Mouse (Mus musculus) thymus, postnatal 25 days (tissue): Measurements from ENCODE around the gene Krtap19-2.

Experiments
- DNase-seq: peaks from one replicate; pipeline ENCODE4 v3.0.0; 2022

Krtap19-2 gene

DNA sequence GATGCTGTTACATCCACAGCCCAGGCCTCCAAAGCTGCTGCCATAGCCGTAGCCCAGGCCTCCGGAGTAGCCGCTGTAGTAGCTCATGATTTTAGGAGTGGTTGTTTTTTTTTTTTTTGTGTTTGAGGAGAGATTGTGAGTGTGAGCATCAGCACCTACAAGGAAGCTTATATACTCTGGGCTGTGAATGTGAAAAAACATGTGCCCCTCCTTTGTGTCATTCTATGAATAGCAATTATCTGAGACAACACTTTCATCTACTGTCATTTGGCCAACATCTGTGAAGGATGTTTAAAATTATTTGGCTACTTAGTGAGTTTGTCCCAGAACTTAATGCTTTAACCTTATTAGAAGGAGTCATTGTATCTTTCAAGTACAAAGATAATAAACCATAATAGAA, at the start of gene Krtap19-2:
Krtap19-2 (minus strand) TSS at position 101 of the 400 bp plus-strand sequence.
- DNase-seq, result no peak

DNA sequence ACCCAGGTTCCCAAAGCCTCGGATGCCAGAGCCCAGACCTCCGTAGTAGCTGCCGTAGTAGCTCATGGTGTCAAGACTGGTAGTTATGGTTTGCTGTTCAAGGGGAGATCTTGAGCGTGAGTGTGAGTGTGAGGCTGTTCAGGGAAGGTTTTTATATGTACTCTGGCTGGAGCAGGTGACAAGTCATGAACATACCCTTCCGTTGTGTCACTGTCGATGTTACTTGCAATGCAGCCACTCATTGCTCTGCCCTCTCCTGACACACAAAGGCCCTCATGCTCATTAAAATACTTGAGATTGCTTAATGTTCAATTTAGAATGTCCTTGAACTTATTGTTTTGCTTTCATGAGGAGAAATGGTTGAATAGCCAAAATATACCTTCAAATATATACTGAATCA, 22.3 kb upstream of the Krtap19-2 start, which contains the start of gene Krtap19-5:
Krtap19-5 (minus strand) TSS at position 101 of the 400 bp plus-strand sequence.
- no peak for DNase-seq

DNA sequence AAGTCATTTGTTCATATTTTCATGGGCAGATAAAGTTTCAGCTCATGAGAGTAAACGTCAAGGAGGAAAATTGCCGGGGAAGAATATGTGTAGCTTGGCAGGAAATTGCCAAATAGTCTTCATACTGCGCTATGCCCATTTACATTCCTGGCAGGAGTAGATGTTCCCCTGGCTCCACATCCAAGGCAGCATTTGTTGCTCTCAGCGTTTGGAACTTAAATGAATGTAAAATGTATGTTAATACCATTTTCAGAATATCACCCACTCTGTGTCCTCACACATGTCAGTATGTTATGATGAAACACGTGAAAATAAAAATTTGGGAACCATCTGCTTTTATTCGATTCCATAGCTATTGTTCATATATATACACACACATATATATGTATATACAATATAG, 12.8 kb upstream of the Krtap19-2 start:
- DNase-seq, result no peak

DNA sequence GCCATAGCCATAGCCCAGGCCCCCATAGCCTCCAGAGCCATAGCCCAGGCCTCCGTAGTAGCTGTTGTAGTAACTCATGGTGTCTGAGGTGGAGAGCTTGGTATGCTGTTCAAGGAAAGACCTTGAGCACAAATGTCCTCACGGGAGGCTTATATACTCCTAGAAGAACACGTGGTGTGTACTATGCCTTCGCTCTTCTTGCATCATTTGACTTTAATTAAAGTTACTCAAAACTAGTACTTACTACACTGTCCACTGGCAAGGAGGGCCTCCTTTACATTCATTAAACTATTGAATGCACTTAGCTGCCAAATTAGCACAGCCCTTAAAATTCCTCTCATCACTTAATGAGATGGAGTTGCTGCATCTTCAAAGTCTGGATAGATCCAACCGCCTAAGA, 10.9 kb upstream of the Krtap19-2 start, which contains the start of gene Krtap19-4:
Krtap19-4 (minus strand) TSS at position 101 of the 400 bp plus-strand sequence.
- no peak for DNase-seq

DNA sequence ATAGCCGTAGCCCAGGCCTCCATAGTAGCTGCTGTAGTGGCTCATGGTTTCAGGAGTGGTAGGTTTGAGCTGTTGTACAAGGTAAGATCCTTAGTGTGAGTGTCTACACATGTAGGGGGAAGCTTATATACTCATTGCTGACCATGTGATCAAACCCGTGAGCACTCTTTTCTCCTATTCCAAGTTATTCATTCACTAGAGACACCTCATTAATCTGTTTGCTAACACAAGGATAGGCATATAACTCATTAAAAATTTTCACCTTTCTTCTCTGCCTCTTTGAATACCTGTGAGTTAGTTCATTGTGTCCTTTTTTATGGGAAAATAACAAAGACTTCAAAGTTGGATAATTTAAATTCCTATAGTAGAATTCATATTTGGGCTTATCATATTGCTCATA, 3.9 kb upstream of the Krtap19-2 start, which contains the start of gene Krtap19-3:
Krtap19-3 (minus strand) TSS at position 101 of the 400 bp plus-strand sequence.
- no peak for DNase-seq

DNA sequence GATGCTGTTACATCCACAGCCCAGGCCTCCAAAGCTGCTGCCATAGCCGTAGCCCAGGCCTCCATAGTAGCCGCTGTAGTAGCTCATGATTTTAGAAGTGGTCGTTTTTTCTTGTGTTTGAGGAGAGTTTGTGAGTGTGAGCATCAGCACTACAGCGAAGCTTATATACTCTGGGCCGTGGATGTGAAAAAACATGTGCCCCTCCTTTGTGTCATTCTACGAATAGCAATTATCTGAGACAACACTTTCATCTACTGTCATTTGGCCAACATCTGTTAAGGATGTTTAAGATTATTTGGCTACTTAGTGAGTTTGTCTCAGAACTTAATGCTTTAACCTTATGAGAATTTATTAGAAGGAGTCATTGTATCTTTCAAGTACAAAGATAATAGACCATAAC, 4.8 kb downstream of the Krtap19-2 start, which contains the start of gene Krtap19-1:
Krtap19-1 (minus strand) TSS at position 101 of the 400 bp plus-strand sequence.
- no peak for DNase-seq

DNA sequence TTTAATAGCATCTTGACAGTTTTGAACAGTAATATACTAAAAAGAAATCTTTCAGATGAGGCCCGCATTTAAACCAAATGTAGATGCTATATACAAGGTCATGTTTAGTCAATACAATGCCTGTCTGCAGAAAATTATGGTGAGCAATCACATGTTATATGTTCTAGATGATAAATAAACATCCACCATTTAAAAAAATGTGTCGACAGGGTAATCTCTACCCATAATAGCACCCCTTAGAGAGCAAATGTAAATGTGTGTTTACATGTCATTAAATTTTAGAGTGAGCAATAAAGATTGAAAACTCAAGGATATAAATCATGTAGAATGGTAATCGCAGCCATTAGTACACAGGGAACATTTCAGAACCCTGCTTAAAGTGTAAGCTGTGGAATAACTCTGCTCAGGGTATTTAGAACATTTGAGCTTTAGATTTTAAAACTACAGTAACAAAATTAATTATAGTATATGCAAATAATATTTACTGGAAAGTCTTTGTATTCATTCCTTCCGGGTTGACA, 9.1 kb downstream of the Krtap19-2 start:
- no peak for DNase-seq

GRCm38 (mm10) chr16:88851450-88851849, 22.6 kb downstream of the Krtap19-2 start:
- DNase-seq, result peak; percentile 3

DNA sequence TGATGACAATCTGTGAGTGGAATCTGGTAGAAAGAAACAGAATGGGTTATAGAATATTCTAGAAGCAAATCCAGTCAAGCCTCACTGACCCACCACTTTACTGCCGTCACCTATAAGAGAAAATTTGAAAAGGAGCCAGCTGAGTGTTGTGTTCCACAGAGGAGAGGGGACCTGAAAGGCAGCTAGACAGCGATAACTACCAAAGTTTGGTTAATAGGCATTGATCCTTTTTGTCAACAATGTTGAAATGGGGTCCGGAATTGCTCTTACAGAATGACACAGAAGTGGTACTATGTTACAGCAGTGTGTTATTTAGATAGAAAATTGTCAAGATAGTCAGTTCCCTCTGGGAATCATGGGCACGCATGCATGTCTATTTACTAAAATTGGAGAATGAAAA, 25.5 kb downstream of the Krtap19-2 start:
- no peak for DNase-seq

DNA sequence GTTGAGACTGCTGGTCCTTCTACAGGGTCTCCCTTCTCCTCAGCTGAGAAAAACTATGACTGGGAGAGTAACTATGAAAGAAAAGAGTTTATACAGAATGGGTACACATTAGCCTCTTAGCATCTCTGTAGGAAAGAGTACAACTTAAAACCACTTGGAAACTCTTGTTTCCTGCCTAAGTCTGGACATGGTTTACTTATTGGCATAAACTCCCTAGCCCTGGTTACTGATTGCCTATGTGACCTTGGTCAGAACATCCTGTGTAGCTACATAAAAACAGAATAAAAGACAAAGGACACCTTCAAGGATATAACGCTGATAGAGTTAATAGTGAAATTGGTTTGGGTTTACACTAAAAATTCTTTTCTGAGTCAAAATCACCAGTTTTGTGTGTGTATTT, 26.7 kb downstream of the Krtap19-2 start:
- DNase-seq, result no peak

GRCm38 (mm10) chr16:88826978-88827377, 47.1 kb downstream of the Krtap19-2 start:
- DNase-seq, result no peak

DNA sequence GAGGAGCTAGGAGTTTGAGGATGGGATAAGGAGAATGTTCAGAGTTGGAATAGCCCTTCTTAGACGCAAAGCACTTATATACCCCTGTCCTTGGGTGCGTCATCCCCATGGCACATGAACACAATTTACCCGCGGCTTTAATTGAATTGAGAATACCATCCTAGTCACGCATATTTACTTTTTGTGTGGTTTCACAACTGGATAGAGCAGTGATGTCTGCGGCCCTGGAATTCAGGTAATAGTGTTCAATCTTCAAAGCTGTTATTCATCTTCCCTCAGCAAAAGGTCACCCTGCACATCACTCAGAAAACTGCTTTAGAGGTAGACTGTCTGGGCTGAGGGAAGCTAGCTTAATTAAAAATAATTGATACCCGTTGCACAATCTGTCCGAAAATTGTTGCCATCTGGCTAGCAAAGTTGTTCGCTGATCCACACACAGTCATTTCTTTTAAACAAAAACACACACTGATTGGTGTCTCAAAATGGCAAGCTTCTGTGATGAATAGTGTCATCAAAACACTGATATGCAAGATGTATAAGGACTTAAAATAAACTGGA, 47.9 kb downstream of the Krtap19-2 start, which contains the start of gene Krtap14:
Krtap14 (minus strand) TSS at position 51 of the 558 bp plus-strand sequence.
- DNase-seq, result no peak

DNA sequence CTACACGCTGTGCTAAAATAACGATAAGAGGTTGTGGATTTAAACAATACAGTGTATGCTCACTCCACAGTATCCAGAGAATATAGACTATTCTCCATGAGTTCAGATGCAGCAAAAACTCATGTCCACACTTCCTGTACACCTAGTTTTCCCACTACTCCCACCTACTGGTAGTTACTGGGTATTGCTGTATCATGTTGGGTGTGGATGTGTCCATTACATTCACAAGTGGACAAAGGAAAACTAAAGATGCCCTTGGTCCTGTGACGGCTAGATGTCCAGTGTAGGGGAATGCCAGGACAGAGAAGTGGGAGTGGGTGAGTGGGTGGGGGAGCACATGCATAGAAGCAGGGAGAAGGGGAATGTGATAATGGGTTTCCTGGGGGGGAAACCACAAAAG, 50.3 kb downstream of the Krtap19-2 start:
- DNase-seq, result no peak
